Mouse (Mus musculus): ENCODE measurements at regions not wholly inside any gene's neighbourhood (a gene's known extent, or its start where the extent isn't known, plus 50 kb on each side); places are given as distances from the start of the nearest gene placed in this dataset.

GRCm38 (mm10) chr17:68057264-68057663, 53.3 kb upstream of the Arhgap28 start:
- 97% methylated on average over 3 of the region's 3 CpGs for WGBS
- no peak for ATAC-seq (ENCODE audit: low read depth)
- no peak overlapping the region for H3K4me3 ChIP-seq
- no peak overlapping the region for H3K4me2 ChIP-seq
- no peaks in the 10 kb centered on the region for H3K36me3 ChIP-seq
- no peaks in the 10 kb centered on the region for H3K9me3 ChIP-seq
- H3K27me3 ChIP-seq = no peaks in the 10 kb centered on the region
- no peak overlapping the region for H3K27ac ChIP-seq (replicated peaks)
- no peak overlapping the region for H3K9ac ChIP-seq
- H3K4me1 ChIP-seq (replicated peaks) = no peaks in the 10 kb centered on the region

GRCm38 (mm10) chr17:68060455-68060854, 56.5 kb upstream of the Arhgap28 start:
- H3K9me3 ChIP-seq = no peaks in the 10 kb centered on the region
- H3K27ac ChIP-seq (replicated peaks) = no peak overlapping the region
- H3K9ac ChIP-seq = no peak overlapping the region
- no peak for ATAC-seq (ENCODE audit: low read depth)
- H3K4me2 ChIP-seq = no peak overlapping the region
- no peaks in the 10 kb centered on the region for H3K4me1 ChIP-seq (replicated peaks)
- H3K4me3 ChIP-seq = no peak overlapping the region
- H3K27me3 ChIP-seq = no peaks in the 10 kb centered on the region
- no peaks in the 10 kb centered on the region for H3K36me3 ChIP-seq
- WGBS = 80% methylated on average over 3 of the region's 3 CpGs

- 87% methylated on average over 9 of the region's 9 CpGs for WGBS
Measured at GRCm38 (mm10) chr17:68065751-68066150, 61.8 kb upstream of the Arhgap28 start.

GRCm38 (mm10) chr17:68066204-68066603, 62.3 kb upstream of the Arhgap28 start:
- no peaks in the 10 kb centered on the region for H3K27me3 ChIP-seq
- 92% methylated on average over 2 of the region's 2 CpGs for WGBS
- H3K4me3 ChIP-seq = no peak overlapping the region
- no peaks in the 10 kb centered on the region for H3K4me1 ChIP-seq (replicated peaks)
- H3K4me2 ChIP-seq = no peak overlapping the region
- H3K9ac ChIP-seq = no peak overlapping the region
- no peaks in the 10 kb centered on the region for H3K9me3 ChIP-seq
- ATAC-seq (ENCODE audit: low read depth) = no peak
- no peaks in the 10 kb centered on the region for H3K36me3 ChIP-seq
- H3K27ac ChIP-seq (replicated peaks) = no peak overlapping the region

More at GRCm38 (mm10) chr17:68065751-68066150, 61.8 kb upstream of the Arhgap28 start:
- H3K4me1 ChIP-seq (replicated peaks) = no peaks in the 10 kb centered on the region
- no peak overlapping the region for H3K9ac ChIP-seq
- no peak overlapping the region for H3K27ac ChIP-seq (replicated peaks)
- H3K9me3 ChIP-seq = no peaks in the 10 kb centered on the region
- no peak overlapping the region for H3K4me3 ChIP-seq
- H3K36me3 ChIP-seq = no peaks in the 10 kb centered on the region
- H3K27me3 ChIP-seq = no peaks in the 10 kb centered on the region
- H3K4me2 ChIP-seq = no peak overlapping the region
- no peak for ATAC-seq (ENCODE audit: low read depth)

- 85% methylated on average over 7 of the region's 7 CpGs for WGBS
- no peaks in the 10 kb centered on the region for H3K9me3 ChIP-seq
- no peak overlapping the region for H3K4me3 ChIP-seq
- no peak overlapping the region for H3K9ac ChIP-seq
- no peak overlapping the region for H3K27ac ChIP-seq (replicated peaks)
- H3K27me3 ChIP-seq = no peaks in the 10 kb centered on the region
- H3K36me3 ChIP-seq = no peaks in the 10 kb centered on the region
- no peak for ATAC-seq (ENCODE audit: low read depth)
- H3K4me2 ChIP-seq = no peak overlapping the region
- 0 out of 2 replicates have a peak, but pooled peaks cover 6% of the 10 kb centered on the region for H3K4me1 ChIP-seq (replicated peaks)
Measured at GRCm38 (mm10) chr17:68069008-68069407, 65.1 kb upstream of the Arhgap28 start.

- Histone ChIP-seq H3K4me1 (replicated peaks) (0 out of 2 replicates have a peak, but pooled peaks cover 6% of the 10 kb centered on the region), H3K27ac (replicated peaks) (no peak overlapping the region), H3K9me3 (no peaks in the 10 kb centered on the region), H3K4me3 (no peak overlapping the region), H3K36me3 (no peaks in the 10 kb centered on the region), H3K4me2 (no peak overlapping the region), H3K9ac (no peak overlapping the region), H3K27me3 (no peaks in the 10 kb centered on the region)
- no peak for ATAC-seq (ENCODE audit: low read depth)
- WGBS = 85% methylated on average over 5 of the region's 5 CpGs
Measured at GRCm38 (mm10) chr17:68069484-68069883, 65.6 kb upstream of the Arhgap28 start.

GRCm38 (mm10) chr17:68071472-68071871, 67.6 kb upstream of the Arhgap28 start:
- Histone ChIP-seq H3K9ac (no peak overlapping the region), H3K27me3 (no peaks in the 10 kb centered on the region), H3K36me3 (no peaks in the 10 kb centered on the region), H3K9me3 (no peaks in the 10 kb centered on the region), H3K4me2 (no peak overlapping the region), H3K4me1 (replicated peaks) (0 out of 2 replicates have a peak, but pooled peaks cover 6% of the 10 kb centered on the region), H3K4me3 (no peak overlapping the region), H3K27ac (replicated peaks) (no peak overlapping the region)
- no peak for ATAC-seq (ENCODE audit: low read depth)
- 22% methylated on average over 4 of the region's 4 CpGs for WGBS

- Histone ChIP-seq H3K27ac (replicated peaks) (no peak overlapping the region), H3K4me3 (no peak overlapping the region), H3K27me3 (no peaks in the 10 kb centered on the region), H3K9ac (no peak overlapping the region), H3K4me2 (no peak overlapping the region), H3K36me3 (no peaks in the 10 kb centered on the region), H3K9me3 (no peaks in the 10 kb centered on the region), H3K4me1 (replicated peaks) (0 out of 2 replicates have a peak, but pooled peaks cover 6% of the 10 kb centered on the region)
- 79% methylated on average over 2 of the region's 2 CpGs for WGBS
- no peak for ATAC-seq (ENCODE audit: low read depth)
Measured at GRCm38 (mm10) chr17:68075712-68076111, 71.8 kb upstream of the Arhgap28 start.

- Histone ChIP-seq H3K4me3 (no peak overlapping the region), H3K9me3 (no peaks in the 10 kb centered on the region), H3K9ac (no peak overlapping the region), H3K27me3 (no peaks in the 10 kb centered on the region), H3K27ac (replicated peaks) (no peak overlapping the region), H3K4me1 (replicated peaks) (no peaks in the 10 kb centered on the region), H3K36me3 (no peaks in the 10 kb centered on the region), H3K4me2 (no peak overlapping the region)
- ATAC-seq (ENCODE audit: low read depth) = no peak
- WGBS = 72% methylated on average over 3 of the region's 3 CpGs
Measured at GRCm38 (mm10) chr17:68078709-68079108, 74.8 kb upstream of the Arhgap28 start.

- H3K27ac ChIP-seq (replicated peaks) = no peak overlapping the region
- H3K27me3 ChIP-seq = no peaks in the 10 kb centered on the region
- H3K9ac ChIP-seq = no peak overlapping the region
- ATAC-seq (ENCODE audit: low read depth) = no peak
- H3K4me1 ChIP-seq (replicated peaks) = no peaks in the 10 kb centered on the region
- no peak overlapping the region for H3K4me2 ChIP-seq
- H3K4me3 ChIP-seq = no peak overlapping the region
- WGBS = 90% methylated on average over 2 of the region's 2 CpGs
- H3K36me3 ChIP-seq = no peaks in the 10 kb centered on the region
- H3K9me3 ChIP-seq = no peaks in the 10 kb centered on the region
Measured at GRCm38 (mm10) chr17:68084446-68084845, 80.5 kb upstream of the Arhgap28 start.

GRCm38 (mm10) chr17:68087149-68087548, 83.2 kb upstream of the Arhgap28 start:
- Histone ChIP-seq H3K27ac (replicated peaks) (no peak overlapping the region), H3K4me2 (no peak overlapping the region), H3K9me3 (no peaks in the 10 kb centered on the region), H3K9ac (no peak overlapping the region), H3K4me3 (no peak overlapping the region), H3K4me1 (replicated peaks) (no peaks in the 10 kb centered on the region), H3K27me3 (no peaks in the 10 kb centered on the region), H3K36me3 (no peaks in the 10 kb centered on the region)
- ATAC-seq (ENCODE audit: low read depth) = no peak
- 86% methylated on average over 1 of the region's 1 CpGs for WGBS

- ATAC-seq (ENCODE audit: low read depth) = no peak
- Histone ChIP-seq H3K4me1 (replicated peaks) (no peaks in the 10 kb centered on the region), H3K27ac (replicated peaks) (no peak overlapping the region), H3K9me3 (no peaks in the 10 kb centered on the region), H3K36me3 (no peaks in the 10 kb centered on the region), H3K9ac (no peak overlapping the region), H3K4me2 (no peak overlapping the region), H3K27me3 (no peaks in the 10 kb centered on the region), H3K4me3 (no peak overlapping the region)
- 90% methylated on average over 1 of the region's 1 CpGs for WGBS
Measured at GRCm38 (mm10) chr17:68089179-68089578, 85.3 kb upstream of the Arhgap28 start.

- Histone ChIP-seq H3K4me2 (no peak overlapping the region), H3K4me3 (no peak overlapping the region), H3K36me3 (no peaks in the 10 kb centered on the region), H3K9me3 (no peaks in the 10 kb centered on the region), H3K27ac (replicated peaks) (no peak overlapping the region), H3K27me3 (no peaks in the 10 kb centered on the region), H3K9ac (no peak overlapping the region), H3K4me1 (replicated peaks) (no peaks in the 10 kb centered on the region)
- ATAC-seq (ENCODE audit: low read depth) = no peak
- 92% methylated on average over 1 of the region's 1 CpGs for WGBS
Measured at GRCm38 (mm10) chr17:68089830-68090229, 85.9 kb upstream of the Arhgap28 start.

Measured in neural tube, embryonic 13.5 days (tissue).